Mouse (Mus musculus) bone marrow macrophage, adult 2 months (primary cell): Measurements from ENCODE around the gene Fmo1.

Experiments used
- CTCF ChIP-seq: IDR thresholded peaks from 2 replicates; pipeline ENCODE4 v1.5.1; 2012; ENCODE audit warnings: low read depth, mild to moderate bottlenecking, low read length, moderate library complexity
- POLR2A ChIP-seq: IDR thresholded peaks from 2 replicates; pipeline ENCODE4 v1.6.1; 2012; ENCODE audit warnings: mild to moderate bottlenecking, low read depth, low read length, borderline replicate concordance

GRCm38 (mm10) chr1:162815381-162816127, 50.9 kb downstream of the Fmo1 start:
- TF ChIP-seq CTCF (no peak), POLR2A (no peak)
